Mouse (Mus musculus) liver, embryonic 14.5 days (tissue): ENCODE measurements at regions not wholly inside any gene's neighbourhood (a gene's known extent, or its start where the extent isn't known, plus 50 kb on each side); places are given as distances from the start of the nearest gene placed in this dataset.

Experiments
- CTCF ChIP-seq: IDR thresholded peaks from 2 replicates; pipeline ENCODE4 v1.5.1; 2016; ENCODE audit warnings: antibody characterized with exemption, low read depth, control low read depth
- EP300 ChIP-seq: IDR thresholded peaks from 2 replicates; pipeline ENCODE4 v1.6.1; 2016; ENCODE audit warnings: antibody characterized with exemption, low read depth

DNA sequence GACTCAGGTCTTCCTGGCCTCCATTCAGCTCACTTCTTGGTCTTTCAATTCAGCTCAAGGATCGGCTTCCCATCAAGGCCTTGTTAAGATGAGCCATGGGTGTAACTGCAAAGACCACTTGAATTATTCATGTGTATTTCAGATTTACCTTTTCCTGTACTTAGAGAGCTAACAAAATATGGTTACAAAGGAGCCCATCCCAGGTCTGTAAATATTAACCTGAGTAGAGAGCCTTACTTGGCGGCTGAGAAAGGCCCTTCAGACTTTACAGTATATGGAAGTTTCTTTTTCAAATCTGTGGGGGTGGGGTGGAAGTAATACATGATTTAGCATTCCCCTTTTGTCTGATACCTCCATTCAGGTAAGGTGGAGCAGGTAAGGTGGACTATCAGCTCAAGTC is 735.7 kb downstream of the 1700064H15Rik start:
- TF ChIP-seq CTCF (no peak), EP300 (no peak)
